Mouse (Mus musculus): Measurements from ENCODE around the gene Lhb. TPM values are rescaled to one million over a fixed set of nuclear protein-coding genes. Genes with fewer than 3 reads are reported as not detected.
A peak's percentile ranks its signal among the peaks of the same experiment; 100 is the strongest.

Lhb gene
- polyA plus RNA-seq, 1 experiment = 0.07 TPM

DNA sequence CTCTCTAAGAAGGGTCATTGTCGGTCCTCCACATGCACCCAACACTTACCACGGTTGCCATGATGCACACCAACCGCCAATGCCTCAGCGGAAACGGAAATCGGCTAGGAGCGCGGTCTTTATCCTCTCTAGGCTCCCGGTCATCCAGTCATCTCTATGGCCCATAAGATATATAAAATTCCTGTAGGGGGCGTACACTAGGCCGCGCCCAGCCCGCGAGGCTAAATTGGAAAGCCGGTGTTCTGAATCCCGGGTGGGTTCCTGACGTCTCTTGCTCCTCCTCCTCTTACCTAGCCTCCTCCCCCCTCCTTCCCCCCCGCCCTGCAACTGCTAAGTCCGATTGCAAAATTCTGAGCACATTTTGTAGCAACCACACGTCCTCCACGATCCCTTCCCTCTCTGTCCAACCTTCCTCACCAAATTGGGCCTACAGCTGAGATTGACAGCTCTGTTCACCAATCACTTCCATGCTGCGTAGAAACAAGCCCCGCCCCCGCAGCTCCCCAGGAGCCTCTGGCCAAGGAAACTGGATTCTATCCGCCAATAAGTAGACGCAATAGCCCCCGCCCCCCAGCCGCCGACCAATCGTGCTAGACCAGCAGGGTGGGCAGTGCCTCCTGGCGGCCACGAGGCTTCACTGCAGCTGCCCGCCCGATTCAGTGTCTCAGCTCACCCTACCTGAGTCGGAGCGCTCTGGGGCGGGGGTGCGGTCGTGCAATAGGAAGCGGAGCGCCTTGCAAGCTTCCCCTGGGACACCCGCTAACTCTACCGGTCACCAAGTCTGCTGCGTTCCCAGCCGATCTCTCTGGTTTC, 13.8 kb downstream of the Lhb start, which contains the start of gene Gys1:
TSS of gene Gys1 (plus strand) at position 642 of the 813 bp plus-strand sequence.
- no peaks in the 10 kb centered on the region for H3K27me3 ChIP-seq (ENCODE audit: control insufficient read depth, insufficient read depth, insufficient read length)
- no peak for TF ChIP-seq TCF12 (IDR thresholded peaks at IDR 0.05; ENCODE audit: insufficient read depth, poor library complexity, severe bottlenecking)
- no peak for TF ChIP-seq MAX (IDR thresholded peaks at IDR 0.05; ENCODE audit: low read depth)
- peak; percentile 84 for TF ChIP-seq POLR2A (IDR thresholded peaks at IDR 0.05; ENCODE audit: insufficient read length, low read depth)
- no peak for TF ChIP-seq USF1 (IDR thresholded peaks at IDR 0.05; ENCODE audit: low read depth)
- no peak for TF ChIP-seq REST (IDR thresholded peaks at IDR 0.05; ENCODE audit: insufficient read depth, insufficient read length)
- TF ChIP-seq MYOG (IDR thresholded peaks at IDR 0.05; ENCODE audit: control insufficient read depth in 1 of 3, insufficient read depth in 1 of 3, insufficient read length in 2 of 3, low read depth in 2 of 3) = peak in 1 of 3 experiments; percentile 73
- peak; percentile 93 for TF ChIP-seq SRF (IDR thresholded peaks at IDR 0.05; ENCODE audit: control insufficient read depth, insufficient read length, low read depth)
- TF ChIP-seq MYOD1 (IDR thresholded peaks at IDR 0.05; ENCODE audit: control insufficient read depth in 1 of 3, insufficient read length in 2 of 3, low read depth in 2 of 3) = peak in 1 of 3 experiments; percentile 71
- TF ChIP-seq CEBPB (IDR thresholded peaks at IDR 0.05; ENCODE audit: insufficient read depth, poor library complexity, severe bottlenecking) = peak; percentile 86
- TF ChIP-seq TCF3 (IDR thresholded peaks at IDR 0.05; ENCODE audit: insufficient read length, low read depth) = no peak
- TF ChIP-seq POLR2AphosphoS2 (IDR thresholded peaks at IDR 0.05; ENCODE audit: insufficient read length, low read depth) = peak; percentile 81
- TF ChIP-seq E2F4 (IDR thresholded peaks at IDR 0.05; ENCODE audit: insufficient read depth) = no peak
- peak within 1 kb of the TSS; percentile 15 for H3ac ChIP-seq (ENCODE audit: control insufficient read depth, insufficient read length)
- H3K4me2 ChIP-seq (ENCODE audit: low read depth) = peak within 1 kb of the TSS; percentile 96
- H3K36me3 ChIP-seq (ENCODE audit: control insufficient read depth, insufficient read depth) = peaks cover 7% of the 10 kb centered on the region
- H3K79me2 ChIP-seq (ENCODE audit: control insufficient read depth, insufficient read depth) = peaks cover 62% of the 10 kb centered on the region
- H3K4me3 ChIP-seq = peak within 1 kb of the TSS; percentile 92

DNA sequence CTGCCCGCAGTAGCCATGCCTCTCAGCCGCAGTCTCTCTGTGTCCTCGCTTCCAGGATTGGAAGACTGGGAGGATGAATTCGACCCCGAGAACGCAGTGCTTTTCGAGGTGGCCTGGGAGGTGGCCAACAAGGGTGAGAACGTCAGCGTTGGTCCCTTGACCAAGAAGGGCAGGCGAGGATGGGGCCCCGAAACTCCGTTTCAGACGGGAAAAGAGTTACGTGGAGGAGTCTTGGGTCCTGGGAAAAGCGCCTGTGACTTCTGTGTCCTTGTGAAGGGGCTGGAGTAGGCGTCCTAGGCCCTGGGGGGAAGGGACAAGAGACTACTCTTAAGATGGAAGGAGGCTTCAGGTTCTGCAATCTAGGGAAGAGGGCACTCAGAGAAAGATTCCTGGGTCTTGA, 14.4 kb downstream of the Lhb start:
- no peaks in the 10 kb centered on the region for H3K27me3 ChIP-seq (ENCODE audit: control insufficient read depth, insufficient read depth, insufficient read length)
- TF ChIP-seq TCF12 (IDR thresholded peaks at IDR 0.05; ENCODE audit: insufficient read depth, poor library complexity, severe bottlenecking) (no peak), MYOG (IDR thresholded peaks at IDR 0.05; ENCODE audit: control insufficient read depth in 1 of 3, insufficient read depth in 1 of 3, insufficient read length in 2 of 3, low read depth in 2 of 3) (no peak), MAX (IDR thresholded peaks at IDR 0.05; ENCODE audit: low read depth) (no peak), REST (IDR thresholded peaks at IDR 0.05; ENCODE audit: insufficient read depth, insufficient read length) (no peak), POLR2A (IDR thresholded peaks at IDR 0.05; ENCODE audit: insufficient read length, low read depth) (no peak), SRF (IDR thresholded peaks at IDR 0.05; ENCODE audit: control insufficient read depth, insufficient read length, low read depth) (no peak), TCF3 (IDR thresholded peaks at IDR 0.05; ENCODE audit: insufficient read length, low read depth) (no peak), CEBPB (IDR thresholded peaks at IDR 0.05; ENCODE audit: insufficient read depth, poor library complexity, severe bottlenecking) (no peak), MYOD1 (IDR thresholded peaks at IDR 0.05; ENCODE audit: control insufficient read depth in 1 of 3, insufficient read length in 2 of 3, low read depth in 2 of 3) (no peak), USF1 (IDR thresholded peaks at IDR 0.05; ENCODE audit: low read depth) (no peak), POLR2AphosphoS2 (IDR thresholded peaks at IDR 0.05; ENCODE audit: insufficient read length, low read depth) (no peak)

DNA sequence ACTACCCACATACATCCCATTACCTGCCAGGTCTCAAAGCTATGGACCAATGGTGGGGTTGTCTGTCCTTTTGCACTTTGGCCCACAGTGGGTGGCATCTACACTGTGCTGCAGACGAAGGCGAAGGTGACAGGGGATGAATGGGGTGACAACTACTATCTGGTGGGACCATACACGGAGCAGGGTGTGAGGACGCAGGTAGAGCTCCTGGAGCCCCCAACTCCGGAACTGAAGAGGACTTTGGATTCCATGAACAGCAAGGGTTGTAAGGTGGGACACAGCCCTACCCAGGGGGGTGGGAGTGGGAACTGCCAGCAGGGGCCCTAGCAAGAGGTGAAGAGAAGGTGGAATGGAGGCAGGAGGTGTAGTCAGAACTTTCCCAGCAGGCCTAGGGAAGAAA, 15.8 kb downstream of the Lhb start:
- TF ChIP-seq SRF (IDR thresholded peaks at IDR 0.05; ENCODE audit: control insufficient read depth, insufficient read length, low read depth) = no peak
- TF ChIP-seq TCF3 (IDR thresholded peaks at IDR 0.05; ENCODE audit: insufficient read length, low read depth) = no peak
- no peak for TF ChIP-seq USF1 (IDR thresholded peaks at IDR 0.05; ENCODE audit: low read depth)
- no peak for TF ChIP-seq REST (IDR thresholded peaks at IDR 0.05; ENCODE audit: insufficient read depth, insufficient read length)
- TF ChIP-seq CEBPB (IDR thresholded peaks at IDR 0.05; ENCODE audit: insufficient read depth, poor library complexity, severe bottlenecking) = no peak
- no peak for TF ChIP-seq MYOG (IDR thresholded peaks at IDR 0.05; ENCODE audit: control insufficient read depth in 1 of 3, insufficient read depth in 1 of 3, insufficient read length in 2 of 3, low read depth in 2 of 3)
- TF ChIP-seq E2F4 (IDR thresholded peaks at IDR 0.05; ENCODE audit: insufficient read depth) = no peak
- TF ChIP-seq POLR2A (IDR thresholded peaks at IDR 0.05; ENCODE audit: insufficient read length, low read depth) = no peak
- Histone ChIP-seq H3ac (ENCODE audit: control insufficient read depth, insufficient read length) (no peak overlapping the region), H3K36me3 (ENCODE audit: control insufficient read depth, insufficient read depth) (peaks cover 21% of the 10 kb centered on the region), H3K4me2 (ENCODE audit: low read depth) (peak overlapping the region; percentile 96), H3K27me3 (ENCODE audit: control insufficient read depth, insufficient read depth, insufficient read length) (no peaks in the 10 kb centered on the region), H3K79me2 (ENCODE audit: control insufficient read depth, insufficient read depth) (peaks cover 55% of the 10 kb centered on the region), H3K4me3 (peak overlapping the region; percentile 92)

More for the DNA sequence above, 14.4 kb downstream of the Lhb start:
- peaks cover 62% of the 10 kb centered on the region for H3K79me2 ChIP-seq (ENCODE audit: control insufficient read depth, insufficient read depth)
- peak overlapping the region; percentile 96 for H3K4me2 ChIP-seq (ENCODE audit: low read depth)
- H3K4me3 ChIP-seq = peak overlapping the region; percentile 92
- peaks cover 11% of the 10 kb centered on the region for H3K36me3 ChIP-seq (ENCODE audit: control insufficient read depth, insufficient read depth)
- H3ac ChIP-seq (ENCODE audit: control insufficient read depth, insufficient read length) = peak overlapping the region; percentile 15

DNA sequence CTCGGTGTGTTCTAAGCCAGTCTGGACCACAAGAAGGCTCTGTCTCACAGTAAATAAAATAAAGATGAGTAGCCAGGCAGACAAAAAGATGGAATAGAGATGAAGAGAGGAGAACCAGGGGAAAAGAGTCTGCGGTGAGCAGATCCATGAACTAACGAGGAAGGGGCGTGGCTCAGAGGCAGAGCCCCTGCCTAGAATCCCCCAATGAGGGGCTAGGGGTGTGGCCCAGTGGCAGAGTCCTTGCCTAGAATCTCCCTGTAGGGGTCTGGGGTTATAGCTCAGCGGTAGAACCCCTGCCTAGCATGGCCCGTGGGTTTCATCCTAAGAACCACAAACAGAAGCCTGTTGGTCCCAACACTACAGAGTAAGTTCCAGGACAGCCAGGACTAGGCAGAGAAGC, 16.4 kb downstream of the Lhb start:
- Histone ChIP-seq H3K4me2 (ENCODE audit: low read depth) (peak overlapping the region; percentile 96), H3ac (ENCODE audit: control insufficient read depth, insufficient read length) (no peak overlapping the region), H3K4me3 (peak overlapping the region; percentile 92), H3K79me2 (ENCODE audit: control insufficient read depth, insufficient read depth) (peaks cover 49% of the 10 kb centered on the region), H3K36me3 (ENCODE audit: control insufficient read depth, insufficient read depth) (peaks cover 26% of the 10 kb centered on the region), H3K27me3 (ENCODE audit: control insufficient read depth, insufficient read depth, insufficient read length) (no peaks in the 10 kb centered on the region)
- TF ChIP-seq MAX (IDR thresholded peaks at IDR 0.05; ENCODE audit: low read depth) (no peak), TCF12 (IDR thresholded peaks at IDR 0.05; ENCODE audit: insufficient read depth, poor library complexity, severe bottlenecking) (no peak), POLR2A (IDR thresholded peaks at IDR 0.05; ENCODE audit: insufficient read length, low read depth) (no peak), SRF (IDR thresholded peaks at IDR 0.05; ENCODE audit: control insufficient read depth, insufficient read length, low read depth) (no peak), TCF3 (IDR thresholded peaks at IDR 0.05; ENCODE audit: insufficient read length, low read depth) (no peak), POLR2AphosphoS2 (IDR thresholded peaks at IDR 0.05; ENCODE audit: insufficient read length, low read depth) (no peak), MYOD1 (IDR thresholded peaks at IDR 0.05; ENCODE audit: control insufficient read depth in 1 of 3, insufficient read length in 2 of 3, low read depth in 2 of 3) (no peak), REST (IDR thresholded peaks at IDR 0.05; ENCODE audit: insufficient read depth, insufficient read length) (no peak), E2F4 (IDR thresholded peaks at IDR 0.05; ENCODE audit: insufficient read depth) (no peak)
